Mouse (Mus musculus): Measurements from ENCODE around the gene Pts. TPM values are rescaled to one million over a fixed set of nuclear protein-coding genes. Genes with fewer than 3 reads are reported as not detected.

The Pts gene
- total and polyA plus RNA-seq, 3 experiments = 24.6 TPM; not detected in 1

DNA sequence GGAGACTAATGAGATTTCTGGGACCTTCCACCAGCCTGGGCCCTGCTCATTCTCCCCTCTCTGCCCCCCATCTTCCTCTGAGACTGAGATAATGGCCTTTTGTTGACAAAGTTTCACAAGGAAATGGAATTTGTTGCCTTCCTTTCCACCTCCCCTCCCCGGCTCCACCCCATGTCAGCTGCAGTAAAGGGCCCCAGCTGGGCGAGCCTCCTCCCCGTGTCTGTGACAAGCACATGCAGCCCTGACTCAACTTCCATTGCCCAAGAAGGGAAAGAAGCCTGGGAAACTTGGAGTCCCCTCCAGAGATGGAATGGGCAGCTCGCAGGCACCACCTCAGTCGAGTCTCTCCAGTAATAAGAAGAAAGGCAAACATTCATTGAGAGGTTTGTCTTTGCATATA lies 49.7 kb downstream of the Pts start:
- DNase-seq (ENCODE audit: low read depth, low spot score) = no peak

GRCm38 (mm10) chr9:50477270-50477669 lies 51.3 kb downstream of the Pts start:
- TF ChIP-seq ZMIZ1 (IDR thresholded peaks at IDR 0.05; ENCODE audit: low read depth, low read length) (no peak), ZC3H11A (IDR thresholded peaks at IDR 0.05; ENCODE audit: low read depth, low read length) (no peak), ETS1 (IDR thresholded peaks at IDR 0.05; ENCODE audit: low read depth, low read length) (no peak), MAZ (IDR thresholded peaks at IDR 0.05; ENCODE audit: low read depth, low read length) (no peak), NELFE (IDR thresholded peaks at IDR 0.05; ENCODE audit: low read depth, low read length) (no peak), MAX (IDR thresholded peaks at IDR 0.05; ENCODE audit: low read length) (no peak), SMC3 (IDR thresholded peaks at IDR 0.05; ENCODE audit: low read depth, low read length) (no peak), CHD1 (IDR thresholded peaks at IDR 0.05; ENCODE audit: low read depth, low read length) (no peak), USF2 (IDR thresholded peaks at IDR 0.05; ENCODE audit: borderline replicate concordance in 1 of 2, insufficient read depth in 1 of 2, low read depth in 1 of 2, low read length in 2 of 2) (no peak), EP300 (IDR thresholded peaks at IDR 0.05; ENCODE audit: low read depth in 1 of 2, low read length in 2 of 2) (no peak), NRF1 (IDR thresholded peaks at IDR 0.05; ENCODE audit: insufficient read depth, low read depth, low read length, poor library complexity, severe bottlenecking) (no peak), CHD2 (IDR thresholded peaks at IDR 0.05; ENCODE audit: low read length) (no peak), CTCF (IDR thresholded peaks at IDR 0.05 in 2 of 3, conservative IDR thresholded peaks at IDR 0.05 in 1 of 3; ENCODE audit: control insufficient read depth in 1 of 3, insufficient read depth in 1 of 3, low read depth in 2 of 3, low read length in 3 of 3, poor library complexity in 1 of 3, severe bottlenecking in 1 of 3) (no peak), USF1 (IDR thresholded peaks at IDR 0.05; ENCODE audit: low read depth, low read length) (no peak), KAT2A (conservative IDR thresholded peaks at IDR 0.05; ENCODE audit: low read depth, low read length) (no peak), ZNF384 (IDR thresholded peaks at IDR 0.05; ENCODE audit: low read depth, low read length) (no peak), POLR2AphosphoS2 (IDR thresholded peaks at IDR 0.05; ENCODE audit: low read length) (no peak), E2F4 (IDR thresholded peaks at IDR 0.05; ENCODE audit: borderline replicate concordance, low read depth, low read length) (no peak), RCOR1 (IDR thresholded peaks at IDR 0.05; ENCODE audit: low read depth, low read length) (no peak)
- Histone ChIP-seq H3K4me1 (ENCODE audit: control insufficient read depth in 1 of 2, insufficient read depth in 2 of 2, low read length in 2 of 2) (0 out of 4 replicates have a peak, but pooled peaks cover 0 to 4% of the 10 kb centered on the region in 2 experiments), H3K27me3 (ENCODE audit: control insufficient read depth in 1 of 2, insufficient read depth in 2 of 2, low read length in 2 of 2) (no peaks in the 10 kb centered on the region), H3K27ac (ENCODE audit: control insufficient read depth, low read depth, low read length) (no peak overlapping the region), H3K79me2 (ENCODE audit: control insufficient read depth, insufficient read depth, low read length, poor library complexity) (no peaks in the 10 kb centered on the region), H3K9ac (ENCODE audit: control insufficient read depth, low read depth, low read length, poor library complexity, severe bottlenecking) (no peak overlapping the region), H3K4me3 (ENCODE audit: control insufficient read depth in 1 of 2, insufficient read depth in 1 of 2, low read depth in 2 of 2, low read length in 2 of 2) (no peak overlapping the region), H3K36me3 (ENCODE audit: control insufficient read depth in 1 of 2, insufficient read depth in 2 of 2, low read length in 2 of 2) (no peaks in the 10 kb centered on the region), H3K9me3 (replicated peaks; ENCODE audit: insufficient read depth, low read length) (no peaks in the 10 kb centered on the region)
- DNase-seq (ENCODE audit: low read depth, low spot score) = no peak

More for the DNA sequence above, 49.7 kb downstream of the Pts start:
- H3K9ac ChIP-seq (ENCODE audit: control insufficient read depth, low read depth, low read length, poor library complexity, severe bottlenecking) = no peak overlapping the region
- no peaks in the 10 kb centered on the region for H3K27me3 ChIP-seq (ENCODE audit: control insufficient read depth in 1 of 2, insufficient read depth in 2 of 2, low read length in 2 of 2)
- H3K9me3 ChIP-seq (replicated peaks; ENCODE audit: insufficient read depth, low read length) = no peaks in the 10 kb centered on the region
- no peaks in the 10 kb centered on the region for H3K79me2 ChIP-seq (ENCODE audit: control insufficient read depth, insufficient read depth, low read length, poor library complexity)
- no peaks in the 10 kb centered on the region for H3K36me3 ChIP-seq (ENCODE audit: control insufficient read depth in 1 of 2, insufficient read depth in 2 of 2, low read length in 2 of 2)
- H3K4me3 ChIP-seq (ENCODE audit: control insufficient read depth in 1 of 2, insufficient read depth in 1 of 2, low read depth in 2 of 2, low read length in 2 of 2) = no peak overlapping the region
- peaks cover 0 to 5% of the 10 kb centered on the region in 2 experiments; a peak in 1 of 4 replicates for H3K4me1 ChIP-seq (ENCODE audit: control insufficient read depth in 1 of 2, insufficient read depth in 2 of 2, low read length in 2 of 2)
- TF ChIP-seq POLR2AphosphoS5 (IDR thresholded peaks at IDR 0.05; ENCODE audit: borderline replicate concordance, low read depth, low read length) (no peak), SIN3A (IDR thresholded peaks at IDR 0.05; ENCODE audit: low read length) (no peak), UBTF (IDR thresholded peaks at IDR 0.05; ENCODE audit: borderline replicate concordance, insufficient read depth, low read depth, low read length) (no peak), RCOR1 (IDR thresholded peaks at IDR 0.05; ENCODE audit: low read depth, low read length) (no peak), E2F4 (IDR thresholded peaks at IDR 0.05; ENCODE audit: borderline replicate concordance, low read depth, low read length) (no peak)
- no peak overlapping the region for H3K27ac ChIP-seq (ENCODE audit: control insufficient read depth, low read depth, low read length)

Data from MEL (cell line).